Mouse (Mus musculus) embryonic fibroblast, embryonic 13.5 days (primary cell): ENCODE measurements at regions not wholly inside any gene's neighbourhood (a gene's known extent, or its start where the extent isn't known, plus 50 kb on each side); places are given as distances from the start of the nearest gene placed in this dataset.

Experiments used
- CTCF ChIP-seq: IDR thresholded peaks from 2 replicates; pipeline ENCODE4 v1.5.1; 2011; ENCODE audit warnings: mild to moderate bottlenecking, control low read depth, low read length, moderate library complexity, borderline replicate concordance; ENCODE audit not compliant: insufficient read depth
- POLR2A ChIP-seq: IDR thresholded peaks from 2 replicates; pipeline ENCODE4 v1.6.1; 2011; ENCODE audit warnings: low read depth, mild to moderate bottlenecking, control low read depth, low read length, moderate library complexity

DNA sequence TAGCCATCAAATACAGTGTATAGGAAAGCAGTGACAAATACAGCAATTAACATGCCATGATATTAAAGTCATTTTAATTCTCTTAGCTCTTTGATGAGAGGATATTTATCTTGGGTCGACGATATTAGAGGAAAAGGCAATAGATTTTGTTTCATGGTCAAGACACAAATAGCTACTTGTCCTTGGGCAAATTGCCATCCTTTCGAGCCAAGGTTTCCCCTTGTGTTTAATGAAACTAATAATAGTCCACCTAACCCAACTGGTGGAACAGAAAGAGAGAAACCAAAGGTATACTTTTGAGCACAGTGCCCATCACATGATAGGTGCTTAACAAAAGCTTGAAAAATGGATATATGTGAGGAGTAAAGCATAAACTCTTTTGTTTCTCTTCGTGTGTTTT is 1431.0 kb upstream of the A1bg start:
- TF ChIP-seq CTCF (no peak), POLR2A (no peak)
